Mouse (Mus musculus) mammary gland, adult 2 months (tissue): Measurements from ENCODE around the gene Usp43. TPM values are rescaled to one million over a fixed set of nuclear protein-coding genes. Genes with fewer than 3 reads are reported as not detected.

Experiments
- polyA plus RNA-seq: library from polyadenylated mRNA; depleted of rRNA; stranded (reverse); fragments of >200 nt; gene quantifications from 2 replicates; pipeline ENCODE4 v1.2.3, GENCODE M21; 2012; ENCODE audit warnings: low replicate concordance; rRNA removed

Gene Usp43
- 1.0 and 1.4 TPM in 2 replicates for polyA plus RNA-seq

DNA sequence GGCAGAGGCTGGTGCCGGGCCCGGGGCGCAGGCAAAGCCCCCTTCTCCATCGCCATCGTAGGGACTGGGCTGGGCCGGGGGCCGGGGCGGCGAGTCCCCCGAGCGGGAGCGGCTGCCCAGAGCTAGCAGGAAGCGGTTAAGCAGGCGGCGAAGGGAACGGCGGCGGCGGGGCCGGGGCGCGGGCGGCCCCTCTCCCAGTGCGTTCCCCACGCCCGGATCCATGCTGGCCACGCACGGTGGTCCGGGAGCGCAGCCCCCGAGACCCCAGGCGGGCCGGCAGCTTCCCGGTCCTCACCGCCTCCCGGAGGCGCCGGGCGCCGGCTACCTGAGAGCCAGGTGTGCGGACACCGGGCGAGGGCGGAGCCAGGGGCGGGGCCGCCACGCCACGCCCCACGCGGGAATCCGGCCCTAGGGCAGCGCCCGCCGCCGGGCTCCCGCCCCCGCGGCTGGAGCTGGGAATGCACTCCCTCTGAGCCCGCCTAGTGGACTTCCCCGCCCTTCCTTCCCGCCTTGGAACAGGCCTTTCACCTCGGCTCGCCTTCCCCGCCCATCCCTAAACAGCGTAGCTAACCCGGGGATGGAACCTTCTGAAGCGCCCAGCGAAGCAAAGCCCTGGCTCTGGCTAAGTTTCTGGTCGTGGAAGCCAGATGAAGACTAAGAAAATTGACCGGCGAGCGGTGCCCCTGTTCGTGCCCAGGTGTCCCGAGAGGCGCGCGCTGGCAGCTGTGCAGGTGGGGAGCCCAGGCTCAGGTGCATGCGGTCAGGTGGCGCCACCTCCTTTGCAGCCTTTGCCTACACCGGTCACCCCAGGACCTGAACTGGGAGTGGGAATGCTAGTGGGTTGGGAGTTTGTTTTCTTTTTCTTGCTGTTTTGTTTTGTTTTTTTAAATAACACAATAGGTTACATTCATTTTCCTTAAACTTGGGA, at the start of gene Usp43:
Gene Usp43, minus strand, starts transcription at position 327 of the 928 bp plus-strand sequence.

DNA sequence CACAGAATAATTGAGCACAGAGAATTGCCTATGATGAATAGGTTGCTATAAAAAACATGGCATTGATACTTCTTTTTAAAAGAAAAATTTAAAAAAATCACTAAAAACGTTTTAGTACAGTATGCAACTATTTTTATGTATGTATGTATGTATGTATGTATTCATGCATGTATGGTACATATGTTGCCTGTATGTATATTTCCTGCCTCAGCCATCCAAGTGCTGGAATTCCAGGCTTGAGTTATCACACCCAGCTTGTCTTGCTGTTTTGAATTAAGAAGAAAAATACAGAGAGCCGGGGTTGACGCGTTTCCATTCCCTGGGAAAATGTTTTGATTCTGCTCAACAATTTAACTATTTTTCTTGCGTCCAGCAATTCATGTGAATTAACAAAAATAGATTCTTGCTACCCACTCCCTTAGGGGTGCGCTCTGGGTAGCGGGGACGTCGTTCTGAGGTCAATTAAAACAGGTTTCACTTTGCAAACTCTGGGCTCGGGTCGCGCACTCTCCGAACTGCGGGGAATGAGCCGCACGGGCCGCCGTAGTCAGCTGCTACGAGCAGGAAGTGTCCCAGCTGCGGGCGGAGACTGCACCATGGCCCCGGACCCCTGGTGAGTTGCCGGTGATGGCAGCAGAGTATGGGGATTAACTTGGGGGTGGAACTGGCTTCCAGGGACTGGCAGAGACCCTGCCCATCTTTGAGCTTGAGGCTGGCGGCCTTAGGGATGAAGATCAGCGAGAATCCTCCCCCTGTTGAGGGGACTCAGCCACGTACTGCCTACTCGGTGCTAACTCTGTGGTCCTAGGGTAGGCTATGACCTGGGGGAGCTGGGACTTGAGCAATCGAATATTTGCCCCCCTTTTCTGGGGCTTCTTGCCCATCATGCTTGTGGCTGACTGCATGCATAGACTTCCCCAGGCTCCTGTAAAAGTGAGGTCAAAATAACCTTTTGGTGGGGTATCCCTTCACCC, 44.2 kb upstream of the Usp43 start, which contains the start of gene Stx8:
Gene Stx8, plus strand, starts transcription at position 289 of the 974 bp plus-strand sequence.

DNA sequence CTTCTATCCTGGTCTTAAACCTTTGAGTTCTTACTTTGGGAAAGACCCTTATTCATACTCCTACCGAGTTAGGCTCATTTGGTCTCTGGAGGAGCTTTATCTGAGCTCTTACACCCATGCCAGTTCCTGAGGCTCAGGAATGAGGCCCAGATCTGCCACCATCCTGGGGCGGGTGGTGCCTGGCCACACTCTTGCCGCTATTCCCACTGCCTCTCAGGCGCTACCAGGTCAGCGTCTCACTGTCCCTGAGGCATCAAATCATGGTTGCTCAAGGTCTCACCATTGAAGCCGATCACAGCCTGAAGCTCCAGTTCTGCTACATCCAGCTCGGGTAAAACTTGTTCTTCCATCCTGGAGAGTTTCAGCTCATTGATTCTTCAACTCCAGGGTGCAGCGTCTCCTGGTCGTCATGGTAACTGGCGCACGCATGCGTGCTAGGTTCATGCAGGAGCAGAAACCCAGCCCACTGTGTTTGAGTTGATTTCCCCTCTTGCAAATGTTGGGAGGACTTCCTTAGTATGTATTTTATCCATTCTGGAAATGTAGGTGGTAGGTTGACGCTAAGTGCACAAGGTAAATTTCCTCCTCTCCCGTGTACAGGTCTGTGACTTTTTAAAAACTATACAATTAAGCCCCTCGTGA, 43.4 kb upstream of the Usp43 start, which contains the start of gene Cfap52:
Gene Cfap52, minus strand, starts transcription at position 410 of the 642 bp plus-strand sequence.

Other genes with a start within 250 kb of the Usp43 start
- gene Rcvrn, start 226.8 kb downstream of the Usp43 start, polyA plus RNA-seq: 0.19 TPM in 1 of 2 replicates, not detected in the other
- 0.04 TPM in 1 of 2 replicates, not detected in the other for gene Glp2r, start 151.0 kb downstream of the Usp43 start, polyA plus RNA-seq
- not detected in 2 replicates for gene Gsg1l2, start 147.5 kb downstream of the Usp43 start, polyA plus RNA-seq
- 58.0 TPM in 1 of 2 replicates, not detected in the other for gene Dhrs7c, start 124.0 kb downstream of the Usp43 start, polyA plus RNA-seq
- not detected in 2 replicates for gene Cfap52, start 43.5 kb upstream of the Usp43 start, polyA plus RNA-seq
- 3.1 and 7.3 TPM in 2 replicates for gene Stx8, start 44.0 kb upstream of the Usp43 start, polyA plus RNA-seq